Mouse (Mus musculus): ENCODE results near the gene Pde10a. TPM values are rescaled to one million over a fixed set of nuclear protein-coding genes. Genes with fewer than 3 reads are reported as not detected.

Gene Pde10a
- polyA plus RNA-seq, 1 experiment from 2014 or later: 2.5 TPM

Other genes starting within 250 kb of the Pde10a start
- 279 and 284 TPM in 2 replicates for gene Mpc1, start 242.5 kb upstream of the Pde10a start, polyA plus RNA-seq (2014; fragmentation: Nextera tagmentation; extraction: Ambion mirVana)
- 43.6 and 64.6 TPM in 2 replicates for gene Sft2d1, start 214.3 kb upstream of the Pde10a start, polyA plus RNA-seq (2014; fragmentation: Nextera tagmentation; extraction: Ambion mirVana)
- 0.08 TPM in 1 of 2 replicates, not detected in the other for gene Prr18, start 187.9 kb upstream of the Pde10a start, polyA plus RNA-seq (2014; fragmentation: Nextera tagmentation; extraction: Ambion mirVana)
- 1.6 and 2.5 TPM in 2 replicates for gene T2, start 169.4 kb upstream of the Pde10a start, polyA plus RNA-seq (2014; fragmentation: Nextera tagmentation; extraction: Ambion mirVana)
- 0.28 and 0.38 TPM in 2 replicates for gene T, start 90.9 kb upstream of the Pde10a start, polyA plus RNA-seq (2014; fragmentation: Nextera tagmentation; extraction: Ambion mirVana)
- not detected in 2 replicates for gene Gm17087, start 41.6 kb downstream of the Pde10a start, polyA plus RNA-seq (2014; fragmentation: Nextera tagmentation; extraction: Ambion mirVana)